Mouse (Mus musculus) R1 (cell line): ENCODE results near the gene Wdr86.
"Not testable (repeated sequence)": the region's sequence is repeated elsewhere in the genome, so short reads cannot be mapped to it uniquely, and the experiment has no call there.

Experiments
- DNase-seq: peaks from one replicate; pipeline ENCODE4 v3.0.0-alpha.2; 2018; ENCODE audit warnings: low read depth, low spot score

Wdr86 gene

DNA sequence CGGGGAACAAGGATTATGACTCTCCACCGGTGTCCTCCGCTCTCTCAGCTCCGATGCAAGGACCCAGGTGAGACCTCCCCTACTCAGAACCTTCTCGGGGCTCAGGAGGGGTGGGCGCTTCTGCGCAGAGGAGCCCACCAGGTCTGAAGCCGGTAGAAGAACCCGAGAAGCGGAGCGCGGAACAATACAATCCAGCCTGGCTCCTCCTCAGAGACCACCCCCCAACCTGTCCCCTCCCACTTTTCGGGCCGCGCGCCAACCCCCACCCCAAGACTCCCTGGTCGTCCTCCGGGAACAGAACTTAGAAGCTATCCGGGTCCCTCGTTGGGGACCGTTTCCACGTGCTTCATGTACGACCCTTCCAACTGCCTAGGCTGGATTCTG lies at the start of gene Wdr86:
Wdr86 (minus strand) TSS at position 240 of the 384 bp plus-strand sequence.
- peak; percentile 68 for DNase-seq

DNA sequence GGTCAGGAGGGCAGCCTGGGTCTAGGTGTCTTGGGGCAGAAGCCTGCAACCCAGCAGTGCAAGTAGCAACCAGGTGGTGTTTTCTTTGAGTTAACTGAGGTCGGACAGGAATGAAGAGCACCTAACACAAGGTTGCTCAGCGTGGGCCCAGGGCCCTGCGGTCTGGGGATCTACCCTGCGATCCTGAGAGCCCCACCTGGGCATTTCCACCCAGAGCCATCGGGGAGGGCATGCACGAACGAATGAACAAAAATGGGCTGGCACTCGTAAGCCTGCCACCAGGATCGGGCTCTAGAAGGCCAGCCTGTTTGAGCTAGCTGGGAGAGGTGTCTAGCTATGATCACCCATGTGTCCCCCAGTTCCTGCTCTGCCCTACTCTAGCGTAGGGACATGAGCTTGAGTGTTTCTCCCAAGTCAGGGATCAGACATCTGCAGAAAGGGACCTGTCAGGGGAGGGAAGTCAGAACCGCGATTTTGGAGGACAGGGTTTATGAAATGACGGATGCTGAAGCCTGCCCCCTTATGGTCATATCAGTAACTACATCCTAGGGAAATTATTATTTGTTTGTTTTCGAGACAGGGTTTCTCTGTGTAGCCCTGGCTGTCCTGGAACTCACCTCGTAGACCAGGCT lies 49.5 kb upstream of the Wdr86 start:
- DNase-seq, result peak; percentile 50

DNA sequence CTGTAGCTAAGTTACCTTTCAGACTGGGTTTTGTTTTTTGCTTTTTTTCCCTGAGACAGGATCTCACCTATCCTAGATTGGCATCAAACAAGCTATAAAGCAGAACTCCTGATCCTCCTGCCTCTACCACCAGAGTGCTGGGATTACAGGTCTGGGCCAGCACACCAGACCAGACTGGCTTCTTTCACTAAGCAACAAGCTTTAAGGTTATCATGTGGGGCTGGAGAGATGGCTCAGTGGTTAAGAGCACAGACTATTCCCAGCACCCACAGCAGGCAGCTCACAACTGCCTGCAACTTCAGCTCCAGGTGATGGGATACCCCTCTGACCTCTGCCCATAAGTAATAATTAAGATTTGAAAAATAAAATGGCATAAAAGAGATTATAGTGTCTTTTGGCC lies 48.8 kb upstream of the Wdr86 start:
- peak; percentile 2 for DNase-seq

GRCm38 (mm10) chr5:24778843-24779140 lies 48.3 kb upstream of the Wdr86 start:
- peak; percentile 1 for DNase-seq

- peak; percentile 49 for DNase-seq
Measured at GRCm38 (mm10) chr5:24778082-24778842, 47.7 kb upstream of the Wdr86 start.

DNA sequence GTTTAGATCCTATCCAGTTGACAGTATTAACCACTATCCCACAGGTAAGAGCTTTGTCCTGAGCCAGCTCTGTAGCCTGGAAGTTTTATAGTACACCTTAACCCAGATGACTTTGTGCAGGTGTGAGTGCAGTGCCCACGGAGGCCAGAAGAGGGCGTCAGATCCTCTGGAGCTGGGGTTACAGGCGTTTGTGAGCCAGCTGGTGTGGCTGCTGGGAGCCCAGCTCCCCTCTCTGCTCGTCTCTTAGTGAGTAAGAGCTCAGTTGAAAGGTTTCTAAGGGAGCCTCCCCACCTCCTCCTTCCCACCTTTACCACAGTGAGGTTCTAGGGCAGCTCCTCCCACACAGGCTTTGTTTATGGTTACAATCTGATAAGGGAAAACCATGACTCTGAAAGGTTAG lies 46.2 kb upstream of the Wdr86 start:
- DNase-seq, result peak; percentile 1

GRCm38 (mm10) chr5:24774549-24774948 lies 44.0 kb upstream of the Wdr86 start:
- not testable (repeated sequence) for DNase-seq

GRCm38 (mm10) chr5:24757816-24758215 lies 27.3 kb upstream of the Wdr86 start, which contains the start of gene Crygn:
Gene Crygn (minus strand): TSS chr5:24758008.
- DNase-seq, result no peak

DNA sequence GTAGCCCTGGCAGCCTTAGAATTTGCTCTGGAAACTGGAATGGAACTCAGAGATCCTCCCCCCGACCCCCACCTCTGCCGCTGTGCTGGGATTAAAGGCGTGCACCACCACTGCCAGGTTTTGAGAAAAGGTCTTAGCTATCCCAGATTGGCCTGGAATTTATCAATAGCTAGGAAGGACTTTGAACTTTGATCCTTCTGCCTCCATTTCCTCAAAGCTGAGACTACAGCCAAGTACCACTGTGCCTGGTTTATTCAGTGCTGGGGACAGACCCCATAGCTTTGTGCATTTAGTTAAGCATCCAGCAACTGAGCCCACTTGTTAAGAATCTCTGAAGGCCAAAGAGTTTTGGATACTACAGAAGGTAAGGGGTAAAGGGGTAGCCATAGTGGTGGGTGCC lies 26.4 kb upstream of the Wdr86 start:
- peak; percentile 1 for DNase-seq

GRCm38 (mm10) chr5:24752175-24752498 lies 21.6 kb upstream of the Wdr86 start:
- no peak for DNase-seq

DNA sequence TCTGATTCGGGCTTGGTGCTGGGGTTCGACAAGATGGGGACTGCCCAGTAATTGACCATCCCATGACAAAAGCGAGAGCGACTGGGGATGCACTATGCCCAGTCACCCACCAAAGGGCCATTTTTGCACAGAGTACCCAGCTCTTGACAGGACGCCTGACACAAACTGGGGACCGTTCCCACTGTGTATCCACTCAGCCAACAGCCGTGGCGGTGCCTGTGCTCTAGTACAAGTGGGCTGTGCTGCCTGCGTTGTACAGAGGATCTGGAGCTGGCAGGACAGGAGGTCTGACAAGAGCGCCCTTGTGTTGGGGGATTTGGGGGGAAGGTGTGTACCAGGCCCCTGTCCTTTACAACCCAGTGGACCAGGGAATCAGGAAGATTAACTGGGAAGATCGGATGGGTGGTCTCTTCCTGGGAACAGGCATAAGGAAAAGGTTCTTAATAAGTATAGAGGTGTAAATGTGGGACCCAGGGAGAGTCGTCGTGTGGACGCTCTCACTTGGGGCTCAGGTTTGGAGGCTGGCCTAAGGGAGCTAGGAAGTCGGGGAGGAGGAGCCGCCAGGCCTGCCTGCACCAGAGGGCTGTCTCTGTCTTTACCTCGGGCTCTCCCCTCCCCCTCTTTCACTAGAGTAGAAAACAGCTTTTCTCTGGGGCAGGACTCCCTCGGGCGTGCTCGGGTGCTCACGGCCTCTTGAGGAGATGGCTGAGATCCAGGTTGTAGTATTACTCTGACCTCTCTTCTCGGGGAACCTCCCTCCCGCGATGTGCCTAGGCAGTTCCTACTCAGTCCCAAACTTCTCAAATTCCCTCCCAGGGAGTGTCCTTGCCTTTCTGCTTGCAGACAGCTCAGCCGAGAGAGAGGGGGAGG lies 21.0 kb upstream of the Wdr86 start:
- peak; percentile 99 for DNase-seq

DNA sequence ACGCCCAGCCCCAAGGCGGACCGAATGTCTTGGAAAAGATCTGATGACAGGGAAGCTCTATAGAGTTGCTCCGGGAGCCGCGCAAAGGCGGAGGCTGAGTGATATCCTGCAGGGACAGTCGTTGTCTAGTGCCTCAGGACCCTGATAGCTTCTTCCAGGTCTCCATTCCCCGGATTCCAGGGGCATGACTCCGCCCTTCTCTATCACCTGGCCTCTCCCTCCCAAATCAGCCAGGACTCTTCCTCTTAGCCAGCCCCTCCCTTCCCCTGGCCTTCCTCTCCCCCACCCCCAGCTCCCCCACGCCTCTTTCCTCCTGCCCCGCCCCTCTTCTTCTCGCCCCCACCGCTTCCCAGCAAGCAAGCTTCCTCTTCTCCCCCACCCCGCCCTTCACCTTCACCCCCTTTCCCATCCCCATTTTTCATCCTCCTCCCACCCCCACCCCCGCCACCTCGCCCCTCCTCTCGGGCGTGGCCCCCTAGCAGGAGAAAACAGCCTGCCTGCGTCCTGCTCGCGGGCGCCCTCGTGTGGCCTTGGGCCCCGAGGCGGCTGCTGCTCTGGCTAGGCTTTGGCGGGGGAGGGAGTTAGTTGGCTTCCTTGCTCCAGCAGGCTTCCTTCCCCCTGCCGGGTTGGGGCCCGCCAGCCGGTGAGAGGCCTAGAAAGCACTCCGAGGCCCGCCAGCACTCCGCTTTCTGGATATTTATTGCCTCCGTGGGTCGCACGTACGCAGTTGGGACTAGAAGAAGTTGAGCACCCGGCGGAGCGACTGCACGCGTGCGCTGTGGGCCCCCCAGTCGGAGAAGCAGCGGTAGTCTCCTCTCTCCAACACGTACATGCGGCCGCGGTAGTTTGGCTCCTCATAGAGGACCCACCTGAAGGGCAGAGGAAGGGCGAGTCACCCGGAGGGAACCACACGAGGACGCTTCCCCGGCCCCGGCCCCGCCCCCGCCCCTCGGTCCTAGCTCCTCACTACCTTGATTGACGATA lies 20.1 kb upstream of the Wdr86 start:
- peak; percentile 97 for DNase-seq

GRCm38 (mm10) chr5:24749731-24750130 lies 19.2 kb upstream of the Wdr86 start:
- DNase-seq, result peak; percentile 25

GRCm38 (mm10) chr5:24747533-24747932 lies 17.0 kb upstream of the Wdr86 start:
- DNase-seq, result peak; percentile 25

DNA sequence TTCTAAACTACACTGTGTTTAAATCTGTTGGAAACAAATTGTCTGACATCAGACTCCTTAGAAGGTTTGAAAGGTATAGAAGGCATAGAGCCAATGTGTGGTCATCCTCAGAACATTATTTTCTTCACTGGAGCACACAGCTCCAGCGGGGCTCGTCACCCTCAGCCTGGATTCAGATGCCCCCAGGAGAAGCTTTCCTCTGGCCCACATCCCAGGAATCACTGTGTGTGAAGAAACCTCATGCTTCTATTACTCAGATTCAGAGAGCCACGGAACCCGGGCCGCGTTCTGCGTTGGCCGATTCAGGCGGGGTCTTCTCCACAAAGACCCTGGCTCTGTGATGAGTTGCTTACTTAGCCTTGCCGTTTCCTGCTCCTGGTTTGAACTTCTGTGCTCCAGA lies 13.4 kb upstream of the Wdr86 start:
- DNase-seq, result no peak

GRCm38 (mm10) chr5:24741172-24741885 lies 10.8 kb upstream of the Wdr86 start:
- no peak for DNase-seq

GRCm38 (mm10) chr5:24739141-24739753 lies 8.7 kb upstream of the Wdr86 start:
- no peak for DNase-seq

DNA sequence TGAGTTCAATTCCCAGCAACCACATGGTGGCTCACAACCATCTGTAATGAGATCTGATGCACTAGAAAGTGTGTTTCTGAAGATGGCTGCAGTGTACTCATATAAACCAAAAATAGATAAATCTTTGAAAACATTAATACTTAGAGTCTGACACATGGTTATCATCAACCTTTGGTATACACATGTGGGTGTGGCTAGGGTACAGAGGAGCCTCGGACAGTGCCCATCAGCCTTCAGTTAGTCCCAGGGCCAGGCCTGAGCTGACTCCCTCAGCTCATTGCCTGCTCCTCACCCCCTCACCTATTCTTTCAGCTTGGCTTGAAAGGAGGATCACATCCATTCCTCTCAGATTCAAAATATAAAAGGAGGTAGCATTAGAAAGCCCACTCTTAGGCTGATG lies 8.0 kb upstream of the Wdr86 start:
- no peak for DNase-seq

DNA sequence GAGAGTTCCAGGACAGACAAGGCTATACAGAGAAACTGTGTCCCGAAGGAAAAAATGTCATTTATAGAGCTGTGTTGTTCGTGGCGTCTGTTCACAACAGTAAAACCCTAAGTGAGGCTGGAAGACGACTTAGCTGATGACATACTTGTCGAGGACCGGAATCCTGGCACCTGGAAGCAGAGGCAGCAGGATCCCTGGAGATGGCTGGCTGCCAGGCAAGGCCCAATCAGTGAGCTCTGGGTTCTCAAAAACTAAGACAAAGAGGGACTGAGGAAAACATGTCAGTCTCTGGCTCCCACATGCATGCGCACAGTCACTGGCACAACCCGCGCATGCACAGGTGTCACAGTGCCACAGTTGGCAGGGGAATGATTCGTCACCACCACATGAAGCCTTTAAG lies 7.1 kb upstream of the Wdr86 start:
- no peak for DNase-seq

GRCm38 (mm10) chr5:24733771-24734426 lies 3.4 kb upstream of the Wdr86 start:
- DNase-seq, result peak; percentile 68
